Mouse (Mus musculus) intestine, embryonic 14.5 days (tissue): Measurements from ENCODE around the gene Gnl1. TPM values are rescaled to one million over a fixed set of nuclear protein-coding genes. Genes with fewer than 3 reads are reported as not detected.
"Not testable (repeated sequence)": the region's sequence is repeated elsewhere in the genome, so short reads cannot be mapped to it uniquely, and the experiment has no call there.

Source experiments
- ATAC-seq: fragments of 200-750 bp; cut with Nextera tagmentation; replicated peaks from 2 replicates; pipeline ENCODE4 v1.8.0; 2017; ENCODE audit warnings: low read depth, moderate number of reproducible peaks, moderate TSS enrichment, moderate library complexity; ENCODE audit not compliant: low FRiP score, low TSS enrichment
- DNase-seq: peaks from one replicate; pipeline ENCODE4 v3.0.0-alpha.2; 2018; ENCODE audit warnings: low spot score
- H3K27ac ChIP-seq: fragments of 300-500 bp; sonication (generic); 2 replicates; pipeline ENCODE4 v1.5.1; 2014; ENCODE audit warnings: low read depth, mild to moderate bottlenecking, control low read depth
- H3K27me3 ChIP-seq: fragments of 300-500 bp; sonication (generic); replicated peaks from 2 replicates; pipeline ENCODE4 v1.6.1; 2014; ENCODE audit warnings: low read length, control low read depth; ENCODE audit not compliant: control insufficient read depth, insufficient read depth
- H3K36me3 ChIP-seq: fragments of 300-500 bp; sonication (generic); 2 replicates; pipeline ENCODE4 v1.6.1; 2014; ENCODE audit warnings: low read length, control low read depth; ENCODE audit not compliant: control insufficient read depth, insufficient read depth
- H3K4me1 ChIP-seq: fragments of 300-500 bp; sonication (generic); replicated peaks from 2 replicates; pipeline ENCODE4 v1.6.1; 2014; ENCODE audit warnings: low read length, control low read depth, mixed read lengths; ENCODE audit not compliant: control insufficient read depth, insufficient read depth
- H3K4me2 ChIP-seq: fragments of 300-500 bp; sonication (generic); 2 replicates; pipeline ENCODE4 v1.6.1; 2014; ENCODE audit warnings: low read length
- H3K4me3 ChIP-seq: fragments of 300-500 bp; sonication (generic); 2 replicates; pipeline ENCODE4 v1.5.1; 2014; ENCODE audit warnings: low read depth, low read length, control low read depth, mixed read lengths
- H3K9ac ChIP-seq: fragments of 300-500 bp; sonication (generic); 2 replicates; pipeline ENCODE4 v1.6.1; 2014; ENCODE audit warnings: mild to moderate bottlenecking, low read length
- H3K9me3 ChIP-seq: fragments of 300-500 bp; sonication (generic); 2 replicates; pipeline ENCODE4 v1.6.1; 2016; ENCODE audit warnings: low read length, control low read depth; ENCODE audit not compliant: control insufficient read depth
- WGBS: fragments of 180-500 bp; shearing (Covaris S2); extraction: QIAGEN DNeasy Blood & Tissue Kit; methylation state at CpG from one replicate; pipeline ENCODE4 v1.1.7; 2014; 5-methylcytosine and 5-hydroxymethylcytosine counted together
- polyA plus RNA-seq: library from polyadenylated mRNA; unstranded; fragments of >200 nt; fragmentation: Nextera tagmentation; extraction: Ambion mirVana; gene quantifications from 2 replicates; pipeline ENCODE4 v1.2.1, GENCODE M21; 2014

Gene Gnl1
- polyA plus RNA-seq, 1 experiment from 2014 or later, result 37.8 TPM

GRCm38 (mm10) chr17:36025197-36025596, 45.5 kb downstream of the Gnl1 start:
- WGBS, result 78% methylated on average over 5 of the region's 5 CpGs
- H3K4me2 ChIP-seq, result no peak overlapping the region
- H3K36me3 ChIP-seq, result no peaks in the 10 kb centered on the region
- H3K9me3 ChIP-seq, result no peaks in the 10 kb centered on the region
- H3K27ac ChIP-seq, result no peak overlapping the region
- DNase-seq (no peak), ATAC-seq (no peak)
- no peaks in the 10 kb centered on the region for H3K27me3 ChIP-seq
- H3K4me1 ChIP-seq, result peaks cover 11% of the 10 kb centered on the region; the same call in 1 of the 2 replicates
- no peak overlapping the region for H3K4me3 ChIP-seq
- no peak overlapping the region for H3K9ac ChIP-seq

- H3K4me2 ChIP-seq, result no peak overlapping the region
- no peak for ATAC-seq
- no peak overlapping the region for H3K4me3 ChIP-seq
- H3K27me3 ChIP-seq, result no peaks in the 10 kb centered on the region
- peaks cover 9% of the 10 kb centered on the region; the same call in 1 of the 2 replicates for H3K4me1 ChIP-seq
- no peak for DNase-seq
- H3K27ac ChIP-seq, result no peak overlapping the region
- WGBS, result 40% methylated on average over 4 of the region's 4 CpGs
- H3K36me3 ChIP-seq, result no peaks in the 10 kb centered on the region
- no peak overlapping the region for H3K9ac ChIP-seq
- no peaks in the 10 kb centered on the region for H3K9me3 ChIP-seq
Observed at GRCm38 (mm10) chr17:36025901-36026300, 46.2 kb downstream of the Gnl1 start.

DNA sequence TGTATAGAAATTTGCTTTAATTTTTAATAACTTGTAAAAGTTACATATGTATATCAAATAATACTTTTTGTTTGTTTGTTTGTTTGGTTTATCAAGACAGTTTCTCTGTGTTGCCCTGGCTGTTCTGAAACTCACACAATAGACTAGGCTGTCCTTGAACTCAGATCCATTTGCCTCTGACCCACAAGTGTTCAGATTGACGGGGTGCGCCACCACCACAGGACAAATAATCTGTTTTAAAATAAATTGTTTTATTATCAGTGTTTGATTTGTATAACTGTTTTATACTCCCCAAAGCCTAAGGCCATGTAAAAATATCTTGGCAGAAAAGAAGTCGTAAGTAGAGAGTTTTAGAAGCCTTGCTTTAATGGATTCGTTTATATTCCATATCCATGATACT, 48.0 kb downstream of the Gnl1 start:
- 88% methylated on average over 4 of the region's 4 CpGs for WGBS

DNA sequence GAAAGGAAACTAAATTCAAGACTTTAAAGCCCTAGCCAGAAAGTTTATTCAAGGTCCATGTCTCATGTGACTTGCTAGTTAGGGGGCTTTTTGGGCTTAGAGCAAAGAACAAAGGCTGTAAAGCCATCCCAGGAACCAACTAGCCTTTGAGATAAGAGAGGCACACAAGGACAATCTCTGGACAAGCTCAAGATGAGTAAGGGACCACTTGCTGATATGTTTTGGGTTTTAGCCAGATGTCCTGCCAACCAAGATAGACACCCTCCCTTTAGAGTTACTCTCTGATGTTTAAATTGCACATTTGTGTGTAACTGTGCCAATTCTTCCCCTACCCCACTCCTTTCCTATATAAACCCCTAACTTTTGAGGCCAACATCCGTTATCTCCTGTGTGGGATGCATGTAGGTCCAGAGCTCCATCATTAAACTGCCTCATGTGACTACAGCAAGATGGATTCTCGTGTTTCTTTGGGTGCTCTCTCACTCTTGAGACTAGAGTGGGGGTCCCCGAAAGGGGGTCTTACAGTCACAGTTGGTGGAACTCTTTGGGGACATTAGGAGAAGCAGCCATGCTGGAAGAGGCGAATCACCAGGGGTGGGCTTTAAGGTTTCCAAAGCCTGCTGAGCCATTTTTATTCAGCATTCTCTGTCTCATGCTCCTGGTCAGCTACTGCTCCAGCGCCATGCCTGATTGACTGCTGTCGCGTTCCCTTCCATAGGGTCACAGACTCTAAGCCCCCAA, 49.4 kb downstream of the Gnl1 start:
- H3K27me3 ChIP-seq, result no peaks in the 10 kb centered on the region
- no peaks in the 10 kb centered on the region for H3K9me3 ChIP-seq
- no peak overlapping the region for H3K27ac ChIP-seq
- no peak overlapping the region for H3K4me3 ChIP-seq
- 86% methylated on average over 7 of the region's 7 CpGs for WGBS
- H3K36me3 ChIP-seq, result no peaks in the 10 kb centered on the region
- H3K9ac ChIP-seq, result no peak overlapping the region
- no peak for DNase-seq
- H3K4me1 ChIP-seq, result peaks cover 2% of the 10 kb centered on the region; the same call in 1 of the 2 replicates
- no peak for ATAC-seq
- no peak overlapping the region for H3K4me2 ChIP-seq

More for the DNA sequence above, 48.0 kb downstream of the Gnl1 start:
- H3K9me3 ChIP-seq, result no peaks in the 10 kb centered on the region
- no peak overlapping the region for H3K4me2 ChIP-seq
- H3K4me3 ChIP-seq, result no peak overlapping the region
- no peak overlapping the region for H3K9ac ChIP-seq
- no peak overlapping the region for H3K27ac ChIP-seq
- no peak for ATAC-seq
- no peaks in the 10 kb centered on the region for H3K27me3 ChIP-seq
- no peaks in the 10 kb centered on the region for H3K36me3 ChIP-seq
- DNase-seq, result no peak
- peaks cover 9% of the 10 kb centered on the region; the same call in 1 of the 2 replicates for H3K4me1 ChIP-seq

- not testable (repeated sequence) for H3K9me3 ChIP-seq, H3K27me3 ChIP-seq, H3K4me1 ChIP-seq, H3K36me3 ChIP-seq, H3K9ac ChIP-seq, DNase-seq, H3K4me2 ChIP-seq, H3K4me3 ChIP-seq, ATAC-seq, H3K27ac ChIP-seq
- WGBS, result 75% methylated on average over 2 of the region's 4 CpGs
Observed at GRCm38 (mm10) chr17:36030046-36030702, 50.5 kb downstream of the Gnl1 start.

- not testable (repeated sequence) for H3K27me3 ChIP-seq, DNase-seq, H3K27ac ChIP-seq, H3K36me3 ChIP-seq, ATAC-seq, H3K9me3 ChIP-seq, H3K4me1 ChIP-seq, H3K9ac ChIP-seq
- 49% methylated on average over 8 of the region's 8 CpGs for WGBS
- Histone ChIP-seq H3K4me2 (peak overlapping the region; percentile 79), H3K4me3 (0 out of 2 replicates have a peak overlapping the region, but pooled peaks have one; percentile 39)
Observed at GRCm38 (mm10) chr17:36030703-36031582, 51.3 kb downstream of the Gnl1 start.

GRCm38 (mm10) chr17:36031583-36032331, 52.1 kb downstream of the Gnl1 start:
- Histone ChIP-seq H3K4me3 (peak overlapping the region; percentile 39), H3K4me2 (peak overlapping the region; percentile 79), H3K9ac (0 out of 2 replicates have a peak overlapping the region, but pooled peaks have one; percentile 30)
- H3K9me3 ChIP-seq, H3K27me3 ChIP-seq, H3K4me1 ChIP-seq, H3K27ac ChIP-seq, H3K36me3 ChIP-seq: not testable (repeated sequence)
- WGBS, result 2% methylated on average over 40 of the region's 40 CpGs
- ATAC-seq (peak; percentile 56; the same call in 1 of the 2 replicates), DNase-seq (peak; percentile 69)
